Mouse (Mus musculus) E14TG2a.4 (cell line): ENCODE results near the gene Zbtb22.

Source experiments
- CTCF ChIP-seq: conservative IDR thresholded peaks from 2 replicates; pipeline ENCODE4 v1.5.1; 2014; ENCODE audit warnings: low read length
- POU5F1 ChIP-seq: IDR thresholded peaks from 2 replicates; pipeline ENCODE4 v1.6.1; 2014; ENCODE audit warnings: low read length, borderline replicate concordance

GRCm38 (mm10) chr17:33947430-33948089 is 31.9 kb downstream of the Zbtb22 start:
- TF ChIP-seq CTCF (no peak), POU5F1 (no peak)
